In the genomic region with DNA sequence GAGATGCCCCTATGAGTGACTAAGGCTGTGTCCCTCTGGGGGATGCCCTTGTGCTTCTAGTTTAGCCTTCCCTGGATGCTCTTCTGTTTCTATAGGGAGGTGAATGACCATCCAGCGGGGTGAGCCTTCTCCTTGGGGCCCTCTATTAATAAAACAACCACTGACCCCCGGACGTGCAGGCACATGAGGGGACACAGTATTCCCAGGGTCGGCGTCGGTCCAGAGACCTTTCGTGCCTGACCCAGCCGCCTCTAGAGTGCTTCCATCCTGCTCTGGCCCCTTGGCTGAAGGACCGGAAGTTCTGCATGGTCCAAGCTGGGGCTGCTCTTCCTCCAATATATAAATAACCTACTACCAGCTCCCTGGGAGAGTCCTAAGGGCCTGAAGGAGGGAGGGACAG, we compare ENCODE assay signal across 9 mouse cellular contexts. TPM values are rescaled to one million over a fixed set of nuclear protein-coding genes. Genes with fewer than 3 reads are reported as not detected.
DNase-seq lines count a peak whose midpoint lies in the region; ATAC-seq and TF ChIP-seq lines count a peak whose summit lies in the region.
"Had no signal": no experiment of that assay in that cellular context is flagged by ENCODE, and none has a peak within 500 bp of the region (broad histone marks: within the 10 kb centered on the region; RNA-seq: fewer than 3 reads in every experiment).

No protein-coding gene starts in this region.

- TF ChIP-seq CTCF in lung, adult 2 months (IDR thresholded peaks at IDR 0.05; ENCODE audit: insufficient read depth, low read length), result no peak
- TF ChIP-seq CTCF in cerebellum, adult 2 months (IDR thresholded peaks at IDR 0.05; ENCODE audit: borderline replicate concordance, insufficient read depth, low read depth, low read length), result no peak

- H3K27me3 ChIP-seq in intestine, embryonic 15.5 days (replicated peaks), result no peaks in the 10 kb centered on the region
- H3K27me3 ChIP-seq in liver, embryonic 11.5 days (replicated peaks; ENCODE audit: control insufficient read depth, insufficient read depth, low read length), result no peaks in the 10 kb centered on the region
- H3K27me3 ChIP-seq in cerebellum, adult 2 months (ENCODE audit: control insufficient read depth, insufficient read depth, low read length), result no peaks in the 10 kb centered on the region
- no peaks in the 10 kb centered on the region; the same call in 1 of the 2 replicates for H3K27me3 ChIP-seq in forebrain, embryonic 16.5 days (replicated peaks; ENCODE audit: control insufficient read depth, insufficient read depth, low read length)

- no peak for TF ChIP-seq POLR2A in lung, adult 2 months (IDR thresholded peaks at IDR 0.05; ENCODE audit: borderline replicate concordance, extremely low read depth, low read depth, low read length)
- no peak for TF ChIP-seq POLR2A in cerebellum, adult 2 months (IDR thresholded peaks at IDR 0.05; ENCODE audit: borderline replicate concordance, insufficient read depth, low read length)

- no peak overlapping the region for H3K4me2 ChIP-seq in intestine, embryonic 15.5 days (replicated peaks)
- no peak overlapping the region for H3K4me2 ChIP-seq in liver, embryonic 11.5 days
- H3K4me2 ChIP-seq in forebrain, embryonic 16.5 days (ENCODE audit: low read length), result no peak overlapping the region

- WGBS in lung, adult 2 months, result 36% methylated on average over 9 of the region's 9 CpGs
- WGBS in intestine, embryonic 15.5 days, result 58% methylated on average over 9 of the region's 9 CpGs
- WGBS in liver, embryonic 11.5 days, result 61% methylated on average over 9 of the region's 9 CpGs
- WGBS in cerebellum, adult 2 months, result 90% methylated on average over 9 of the region's 9 CpGs
- WGBS in forebrain, embryonic 16.5 days, result 85% methylated on average over 9 of the region's 9 CpGs

- no peak overlapping the region for H3K9ac ChIP-seq in intestine, embryonic 15.5 days
- no peak overlapping the region for H3K9ac ChIP-seq in liver, embryonic 11.5 days (ENCODE audit: low read depth, low read length)
- H3K9ac ChIP-seq in forebrain, embryonic 16.5 days (replicated peaks; ENCODE audit: low read depth, low read length), result no peak overlapping the region

- no peaks in the 10 kb centered on the region for H3K9me3 ChIP-seq in intestine, embryonic 15.5 days
- no peaks in the 10 kb centered on the region for H3K9me3 ChIP-seq in liver, embryonic 11.5 days (ENCODE audit: control insufficient read depth, low read length)
- H3K9me3 ChIP-seq in forebrain, embryonic 16.5 days (ENCODE audit: control insufficient read depth, low read length), result no peaks in the 10 kb centered on the region

- peak overlapping the region; percentile 40; the same call in 1 of the 2 replicates for H3K27ac ChIP-seq in intestine, embryonic 15.5 days
- no peak overlapping the region for H3K27ac ChIP-seq in liver, embryonic 11.5 days (ENCODE audit: low read depth, low read length)
- no peak overlapping the region for H3K27ac ChIP-seq in cerebellum, adult 2 months (ENCODE audit: insufficient read depth, low read length)
- H3K27ac ChIP-seq in forebrain, embryonic 16.5 days (ENCODE audit: low read length), result no peak overlapping the region
- H3K27ac ChIP-seq: macrophage had no signal

- peak; percentile 58 for ATAC-seq in intestine, embryonic 15.5 days
- 0 out of 2 replicates have a peak, but pooled peaks have one; percentile 39 for ATAC-seq in liver, embryonic 11.5 days (replicated peaks; ENCODE audit: low FRiP score)
- no peak for ATAC-seq in forebrain, embryonic 16.5 days

- no peak overlapping the region for H3K4me3 ChIP-seq in lung, adult 2 months (replicated peaks; ENCODE audit: extremely low read depth, low read depth, low read length)
- H3K4me3 ChIP-seq in intestine, embryonic 15.5 days (replicated peaks), result no peak overlapping the region
- H3K4me3 ChIP-seq in liver, embryonic 11.5 days (ENCODE audit: low read depth, low read length), result no peak overlapping the region
- no peak overlapping the region for H3K4me3 ChIP-seq in cerebellum, adult 2 months (replicated peaks; ENCODE audit: insufficient read depth, low read depth, low read length)
- H3K4me3 ChIP-seq in forebrain, embryonic 16.5 days (replicated peaks; ENCODE audit: low read length), result no peak overlapping the region

- peaks cover 7% of the 10 kb centered on the region; the same call in 1 of the 2 replicates for H3K4me1 ChIP-seq in lung, adult 2 months (ENCODE audit: control insufficient read depth, insufficient read depth, low read length)
- 0 out of 2 replicates have a peak, but pooled peaks cover 17% of the 10 kb centered on the region for H3K4me1 ChIP-seq in intestine, embryonic 15.5 days (replicated peaks)
- H3K4me1 ChIP-seq in liver, embryonic 11.5 days (replicated peaks; ENCODE audit: control insufficient read depth, insufficient read depth, low read length), result 0 out of 2 replicates have a peak, but pooled peaks cover 3% of the 10 kb centered on the region
- no peaks in the 10 kb centered on the region for H3K4me1 ChIP-seq in cerebellum, adult 2 months (ENCODE audit: control insufficient read depth, insufficient read depth, low read length)
- H3K4me1 ChIP-seq in forebrain, embryonic 16.5 days (replicated peaks; ENCODE audit: control insufficient read depth, insufficient read depth, low read length), result no peaks in the 10 kb centered on the region

- no peaks in the 10 kb centered on the region for H3K36me3 ChIP-seq in intestine, embryonic 15.5 days
- no peaks in the 10 kb centered on the region for H3K36me3 ChIP-seq in liver, embryonic 11.5 days (ENCODE audit: control insufficient read depth, insufficient read depth, low read length)
- no peaks in the 10 kb centered on the region for H3K36me3 ChIP-seq in forebrain, embryonic 16.5 days (ENCODE audit: control insufficient read depth, insufficient read depth)

- peak; percentile 25 to 37 for DNase-seq in lung, adult 18-20 months
- DNase-seq in lung, adult 2 months, result no peak
- DNase-seq in liver, embryonic 11.5 days (ENCODE audit: low spot score), result no peak
- peak; percentile 25 for DNase-seq in yolk sac, embryonic 10.5 days (ENCODE audit: low spot score)
- no peak for DNase-seq in cerebellum, adult 2 months
- DNase-seq in embryo, embryonic 10 days (ENCODE audit: low spot score), result no peak

RNA-seq across cellular contexts. Expression of a gene that starts 39.4 kb away (rescaled TPM):
- polyA plus RNA-seq in lung, adult 2 months (2012; rRNA removed), result 21.5 and 21.6 TPM in 2 replicates
- polyA plus RNA-seq in intestine, embryonic 15.5 days (2015; fragmentation: Nextera tagmentation; extraction: Ambion mirVana), result 49.6 and 50.2 TPM in 2 replicates
- 76.7 and 78.0 TPM in 2 replicates for polyA plus RNA-seq in liver, embryonic 11.5 days (2014; fragmentation: Nextera tagmentation; extraction: Ambion mirVana)
- polyA plus RNA-seq in cerebellum, adult 2 months (2012; rRNA removed), result 30.6 and 32.7 TPM in 2 replicates
- polyA plus RNA-seq in forebrain, embryonic 16.5 days (2015; fragmentation: Nextera tagmentation; extraction: Ambion mirVana), result 51.8 and 56.9 TPM in 2 replicates

RNA-seq across cellular contexts. Expression of a gene that starts 46.8 kb away (rescaled TPM):
- 22.5 and 24.8 TPM in 2 replicates for polyA plus RNA-seq in lung, adult 2 months (2012; rRNA removed)
- 85.7 and 91.2 TPM in 2 replicates for polyA plus RNA-seq in intestine, embryonic 15.5 days (2015; fragmentation: Nextera tagmentation; extraction: Ambion mirVana)
- polyA plus RNA-seq in liver, embryonic 11.5 days (2014; fragmentation: Nextera tagmentation; extraction: Ambion mirVana), result 111 and 113 TPM in 2 replicates
- polyA plus RNA-seq in cerebellum, adult 2 months (2012; rRNA removed), result 28.6 TPM in 2 replicates
- 152 and 153 TPM in 2 replicates for polyA plus RNA-seq in forebrain, embryonic 16.5 days (2015; fragmentation: Nextera tagmentation; extraction: Ambion mirVana)

Comparison
In these comparisons a context has a peak if more than half of its experiments do, and no peak if none do; other contexts are left out.
1. DNase-seq: peak in lung, adult 18-20 months (2 of 2) and yolk sac, embryonic 10.5 days (single experiment); none in lung, adult 2 months (single experiment), liver, embryonic 11.5 days (single experiment), cerebellum, adult 2 months (0 of 2) and embryo, embryonic 10 days (single experiment).